Mouse (Mus musculus) erythroblast, adult 5-6 weeks (primary cell): ENCODE results near the gene Ifit3b. TPM values are rescaled to one million over a fixed set of nuclear protein-coding genes. Genes with fewer than 3 reads are reported as not detected.

Experiments used
- total RNA-seq, 2 experiments: library from RNA; stranded (forward) in 1 of 2; stranded (reverse) in 1 of 2; fragments of 150-400 nt in 1 of 2; fragments of 200-764, 138-1000 nt in 1 of 2; gene quantifications; 2 replicates each; pipeline versions ENCODE4 v1.2.3 to v1.2.4; 2015 to 2017; ENCODE audit warnings: low replicate concordance in 2 of 2

Ifit3b gene
- total RNA-seq, 2 experiments from 2014 or later: 0.77 TPM; not detected in 1

Other genes starting within 250 kb of the Ifit3b start
- gene Ch25h, start 132.8 kb upstream of the Ifit3b start, total RNA-seq (2015; ENCODE audit: low replicate concordance): not detected in 2 replicates
- gene Ch25h, start 132.8 kb upstream of the Ifit3b start, total RNA-seq (2017; ENCODE audit: low replicate concordance): not detected in 2 replicates
- gene Lipa, start 80.5 kb upstream of the Ifit3b start, total RNA-seq (2015; ENCODE audit: low replicate concordance): 50.1 and 57.7 TPM in 2 replicates
- 25.0 and 29.7 TPM in 2 replicates for gene Lipa, start 80.5 kb upstream of the Ifit3b start, total RNA-seq (2017; ENCODE audit: low replicate concordance)
- 3.3 and 3.8 TPM in 2 replicates for gene Ifit2, start 57.3 kb upstream of the Ifit3b start, total RNA-seq (2015; ENCODE audit: low replicate concordance)
- gene Ifit2, start 57.3 kb upstream of the Ifit3b start, total RNA-seq (2017; ENCODE audit: low replicate concordance): 6.3 and 6.8 TPM in 2 replicates
- gene Ifit3, start 24.4 kb upstream of the Ifit3b start, total RNA-seq (2015; ENCODE audit: low replicate concordance): 1.5 and 5.6 TPM in 2 replicates
- gene Ifit3, start 24.4 kb upstream of the Ifit3b start, total RNA-seq (2017; ENCODE audit: low replicate concordance): 2.6 and 5.9 TPM in 2 replicates
- gene Ifit1bl1, start 6.0 kb upstream of the Ifit3b start, total RNA-seq (2015; ENCODE audit: low replicate concordance): 0.58 TPM in 1 of 2 replicates, not detected in the other
- gene Ifit1bl1, start 6.0 kb upstream of the Ifit3b start, total RNA-seq (2017; ENCODE audit: low replicate concordance): 1.3 and 1.8 TPM in 2 replicates
- 0.84 TPM in 1 of 2 replicates, not detected in the other for gene Ifit1bl2, start 32.8 kb downstream of the Ifit3b start, total RNA-seq (2015; ENCODE audit: low replicate concordance)
- gene Ifit1bl2, start 32.8 kb downstream of the Ifit3b start, total RNA-seq (2017; ENCODE audit: low replicate concordance): 1.5 and 1.7 TPM in 2 replicates
- 45.0 and 53.1 TPM in 2 replicates for gene Ifit1, start 32.9 kb downstream of the Ifit3b start, total RNA-seq (2015; ENCODE audit: low replicate concordance)
- 46.1 TPM in 2 replicates for gene Ifit1, start 32.9 kb downstream of the Ifit3b start, total RNA-seq (2017; ENCODE audit: low replicate concordance)
- not detected in 2 replicates for gene Slc16a12, start 139.3 kb downstream of the Ifit3b start, total RNA-seq (2015; ENCODE audit: low replicate concordance)
- not detected in 2 replicates for gene Slc16a12, start 139.3 kb downstream of the Ifit3b start, total RNA-seq (2017; ENCODE audit: low replicate concordance)